ENCODE assay signal across 22 mouse cellular contexts in the genomic region with DNA sequence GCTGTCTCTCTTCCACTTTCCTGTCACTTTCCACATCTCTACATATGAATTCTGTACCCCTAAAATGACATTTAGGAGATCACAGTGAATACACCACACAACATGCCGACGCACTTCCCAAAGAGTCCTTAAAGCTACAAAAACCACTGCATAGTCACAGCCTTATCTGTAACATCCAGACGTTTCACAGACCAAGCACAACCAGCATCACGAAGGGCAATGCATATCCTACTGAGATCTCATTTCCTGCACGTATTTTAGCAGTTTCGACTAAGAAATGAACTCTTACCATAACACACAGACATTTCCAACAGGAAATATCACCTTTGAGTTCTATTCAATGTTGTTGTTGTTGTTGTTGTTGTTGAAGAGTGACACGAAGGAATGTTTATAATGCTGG. TPM values are rescaled to one million over a fixed set of nuclear protein-coding genes. Genes with fewer than 3 reads are reported as not detected.
DNase-seq lines count a peak whose midpoint lies in the region; ATAC-seq and TF ChIP-seq lines count a peak whose summit lies in the region.
"Had no signal": no experiment of that assay in that cellular context is flagged by ENCODE, and none has a peak within 500 bp of the region (broad histone marks: within the 10 kb centered on the region; RNA-seq: fewer than 3 reads in every experiment).

No protein-coding gene starts in this region.

- TF ChIP-seq POLR2A in cortical plate, adult 2 months (IDR thresholded peaks at IDR 0.05; ENCODE audit: extremely low read depth, insufficient read depth, low read length) = no peak

- ATAC-seq in CD4-positive, CD25-positive, alpha-beta regulatory T cell, adult 4 months = peak; percentile 91
- peak; percentile 96 for ATAC-seq in megakaryocyte progenitor cell, adult 5-6 weeks (replicated peaks; ENCODE audit: poor library complexity)
- ATAC-seq in hindbrain, embryonic 12.5 days (ENCODE audit: low FRiP score) = no peak
- ATAC-seq: intestine, embryonic 16.5 days had no signal

- no peak for TF ChIP-seq CTCF in cortical plate, adult 2 months (IDR thresholded peaks at IDR 0.05; ENCODE audit: extremely low read depth, insufficient read depth, low read length)

- no peak overlapping the region for H3K9ac ChIP-seq in hindbrain, embryonic 12.5 days
- H3K9ac ChIP-seq: forebrain, postnatal 0 days; heart, embryonic 15.5 days; hindbrain, embryonic 13.5 days; limb, embryonic 13.5 days; lung, embryonic 15.5 days; neural tube, embryonic 13.5 days had no signal

- DNase-seq in heart, adult 11 months = peak; percentile 31
- no peak for DNase-seq in heart, postnatal 36 days
- DNase-seq in heart, adult 8-10 months (ENCODE audit: low spot score) = no peak
- DNase-seq in kidney, adult 8-10 months = no peak
- DNase-seq: adrenal gland, adult 2 months; cerebellum, adult 11-12 months; cerebellum, postnatal 25 days; gastrocnemius, adult 2 months; heart, adult 18-20 months; kidney, postnatal 10 days; thymus, postnatal 14 days had no signal

- H3K9me3 ChIP-seq in hindbrain, embryonic 12.5 days (replicated peaks) = no peaks in the 10 kb centered on the region
- H3K9me3 ChIP-seq: heart, embryonic 15.5 days; hindbrain, embryonic 13.5 days; limb, embryonic 13.5 days; lung, embryonic 15.5 days; neural tube, embryonic 13.5 days had no signal

- peak overlapping the region; percentile 13; the same call in 1 of the 2 replicates for H3K27ac ChIP-seq in cortical plate, adult 2 months (ENCODE audit: insufficient read depth, low read length)
- H3K27ac ChIP-seq in hindbrain, embryonic 12.5 days = no peak overlapping the region
- H3K27ac ChIP-seq: heart, embryonic 15.5 days; hindbrain, embryonic 13.5 days; limb, embryonic 13.5 days; lung, embryonic 15.5 days; neural tube, embryonic 13.5 days had no signal

- peaks cover 3% of the 10 kb centered on the region; the same call in 1 of the 2 replicates for H3K4me1 ChIP-seq in cortical plate, adult 2 months (ENCODE audit: control insufficient read depth, insufficient read depth, low read length)
- H3K4me1 ChIP-seq in hindbrain, embryonic 12.5 days = no peaks in the 10 kb centered on the region
- H3K4me1 ChIP-seq: hindbrain, embryonic 13.5 days had no signal

- no peak overlapping the region for H3K4me3 ChIP-seq in cortical plate, adult 2 months (ENCODE audit: insufficient read depth, low read length)
- H3K4me3 ChIP-seq in hindbrain, embryonic 12.5 days = no peak overlapping the region
- H3K4me3 ChIP-seq: gastrocnemius, adult 2 months; heart, embryonic 15.5 days; hindbrain, embryonic 13.5 days; limb, embryonic 13.5 days; lung, embryonic 15.5 days; neural tube, embryonic 13.5 days had no signal

- intact Hi-C loops in heart, postnatal 36 days (cut with DNase I) = no loop called here

- no peaks in the 10 kb centered on the region for H3K27me3 ChIP-seq in hindbrain, embryonic 12.5 days
- H3K27me3 ChIP-seq: heart, embryonic 15.5 days; hindbrain, embryonic 13.5 days; limb, embryonic 13.5 days; lung, embryonic 15.5 days; neural tube, embryonic 13.5 days had no signal

- no peak overlapping the region for H3K4me2 ChIP-seq in hindbrain, embryonic 12.5 days (replicated peaks)
- H3K4me2 ChIP-seq: heart, embryonic 15.5 days; hindbrain, embryonic 13.5 days; limb, embryonic 13.5 days; lung, embryonic 15.5 days; neural tube, embryonic 13.5 days had no signal

- 84% methylated on average over 7 of the region's 7 CpGs for WGBS in hindbrain, embryonic 12.5 days

- H3K36me3 ChIP-seq in hindbrain, embryonic 12.5 days = no peaks in the 10 kb centered on the region
- H3K36me3 ChIP-seq: hindbrain, embryonic 13.5 days; neural tube, embryonic 13.5 days had no signal

RNA-seq across cellular contexts. Expression of a gene that starts 8.8 kb away (rescaled TPM):
- 10 to 100 TPM; 65.5 to 73.0 TPM for total RNA-seq in heart, postnatal 36 days (2021)
- 100 to 1,000 TPM; 414 to 617 TPM for polyA plus RNA-seq in CD4-positive, CD25-positive, alpha-beta regulatory T cell, adult 4 months (2017; shearing (Covaris generic))
- polyA plus RNA-seq in cortical plate, adult 2 months (2012; rRNA removed) = 32.3 and 35.6 TPM in 2 replicates
- 25.6 and 28.2 TPM in 2 replicates for total RNA-seq in megakaryocyte progenitor cell, adult 5-6 weeks (2015)
- total RNA-seq in megakaryocyte progenitor cell, adult 5-6 weeks (2017) = 17.2 and 24.2 TPM in 2 replicates
- 10 to 100 TPM; 59.3 to 75.7 (median 71.0) TPM for total RNA-seq in heart, adult 8-10 months (2022)
- 52.0 and 56.0 TPM in 2 replicates for polyA plus RNA-seq in hindbrain, embryonic 12.5 days (2016; fragmentation: Nextera tagmentation; extraction: Ambion mirVana)
